Mouse (Mus musculus) effector memory CD4-positive, alpha-beta T cell, adult 7 months (primary cell): ENCODE results near the gene Stfa2. TPM values are rescaled to one million over a fixed set of nuclear protein-coding genes. Genes with fewer than 3 reads are reported as not detected.

Experiments used
- polyA plus RNA-seq: library from polyadenylated mRNA; unstranded; fragments of 100-300 nt; shearing (Covaris generic); gene quantifications from one replicate; pipeline ENCODE4 v1.2.1, GENCODE M21; 2017

Gene Stfa2
- polyA plus RNA-seq: not detected

GRCm38 (mm10) chr16:36408357-36408756 is at the start of gene Stfa2:
TSS of gene Stfa2 (minus strand) at chr16:36408457.

GRCm38 (mm10) chr16:36455342-36455802 is 47.1 kb upstream of the Stfa2 start, which contains the start of gene Stfa3:
TSS of gene Stfa3 (minus strand) at chr16:36455392.

GRCm38 (mm10) chr16:36367648-36368047 is 40.6 kb downstream of the Stfa2 start, which contains the start of gene BC100530:
TSS of gene BC100530 (minus strand) at chr16:36367748.

Other genes with a start within 250 kb of the Stfa2 start
- not detected for gene Gm5483, start 224.2 kb downstream of the Stfa2 start, polyA plus RNA-seq
- not detected for gene Gm5416, start 198.1 kb downstream of the Stfa2 start, polyA plus RNA-seq
- not detected for gene 2010005H15Rik, start 187.0 kb downstream of the Stfa2 start, polyA plus RNA-seq
- gene Stfa1, start 131.5 kb downstream of the Stfa2 start, polyA plus RNA-seq: not detected
- not detected for gene BC117090, start 74.1 kb downstream of the Stfa2 start, polyA plus RNA-seq
- not detected for gene BC100530, start 40.7 kb downstream of the Stfa2 start, polyA plus RNA-seq
- gene Stfa3, start 46.9 kb upstream of the Stfa2 start, polyA plus RNA-seq: not detected
- gene Casr, start 153.7 kb upstream of the Stfa2 start, polyA plus RNA-seq: 0.13 TPM